Mouse (Mus musculus) stomach, postnatal 0 days (tissue): ENCODE results near the gene Actr6. TPM values are rescaled to one million over a fixed set of nuclear protein-coding genes. Genes with fewer than 3 reads are reported as not detected.
A peak's percentile ranks its signal among the peaks of the same experiment; 100 is the strongest.

Experiments used
- ATAC-seq: fragments of 200-750 bp; cut with Nextera tagmentation; 2 replicates; pipeline ENCODE4 v1.8.0; 2017; ENCODE audit not compliant: low FRiP score, low TSS enrichment
- DNase-seq: peaks from one replicate; pipeline ENCODE4 v3.0.0-alpha.2; 2016; ENCODE audit warnings: low spot score
- H3K27ac ChIP-seq: fragments of 300-500 bp; sonication (generic); replicated peaks from 2 replicates; pipeline ENCODE4 v1.5.1; 2014; ENCODE audit warnings: mild to moderate bottlenecking, control low read depth
- H3K27me3 ChIP-seq: fragments of 300-500 bp; sonication (generic); 2 replicates; pipeline ENCODE4 v1.6.1; 2014; ENCODE audit warnings: low read length; ENCODE audit not compliant: control insufficient read depth, insufficient read depth
- H3K36me3 ChIP-seq: fragments of 300-500 bp; sonication (generic); 2 replicates; pipeline ENCODE4 v1.6.1; 2014; ENCODE audit warnings: low read length, mixed read lengths; ENCODE audit not compliant: control insufficient read depth, insufficient read depth
- H3K4me1 ChIP-seq: fragments of 300-500 bp; sonication (generic); replicated peaks from 2 replicates; pipeline ENCODE4 v1.6.1; 2014; ENCODE audit warnings: antibody characterized with exemption; ENCODE audit not compliant: control insufficient read depth, insufficient read depth
- H3K4me2 ChIP-seq: fragments of 300-500 bp; sonication (generic); replicated peaks from 2 replicates; pipeline ENCODE4 v1.6.1; 2014; ENCODE audit warnings: low read depth, mild to moderate bottlenecking, control low read depth, moderate library complexity
- H3K4me3 ChIP-seq: fragments of 300-500 bp; sonication (generic); 2 replicates; pipeline ENCODE4 v1.5.1; 2014; ENCODE audit warnings: low read depth, low read length, control low read depth
- H3K9ac ChIP-seq: fragments of 300-500 bp; sonication (generic); 2 replicates; pipeline ENCODE4 v1.6.1; 2014; ENCODE audit warnings: mild to moderate bottlenecking, low read length, control low read depth, mixed read lengths
- H3K9me3 ChIP-seq: fragments of 300-500 bp; sonication (generic); 2 replicates; pipeline ENCODE4 v1.6.1; 2016; ENCODE audit warnings: low read length; ENCODE audit not compliant: control insufficient read depth
- CTCF ChIP-seq: IDR thresholded peaks from 2 replicates; pipeline ENCODE4 v1.5.1; 2016; ENCODE audit warnings: antibody characterized with exemption, low read depth, mild to moderate bottlenecking, moderate library complexity
- EP300 ChIP-seq: optimal IDR thresholded peaks from 2 replicates; pipeline ENCODE3; 2016; ENCODE audit warnings: antibody characterized with exemption
- WGBS: fragments of 180-500 bp; shearing (Covaris S2); extraction: QIAGEN DNeasy Blood & Tissue Kit; methylation state at CpG from one replicate; pipeline ENCODE4 v1.1.7; 2014; 5-methylcytosine and 5-hydroxymethylcytosine counted together
- polyA plus RNA-seq: library from polyadenylated mRNA; unstranded; fragments of >200 nt; fragmentation: Nextera tagmentation; extraction: Ambion mirVana; gene quantifications from 2 replicates; pipeline ENCODE4 v1.2.1, GENCODE M21; 2015

Actr6 gene
- polyA plus RNA-seq, 1 experiment from 2014 or later: 17.1 TPM

DNA sequence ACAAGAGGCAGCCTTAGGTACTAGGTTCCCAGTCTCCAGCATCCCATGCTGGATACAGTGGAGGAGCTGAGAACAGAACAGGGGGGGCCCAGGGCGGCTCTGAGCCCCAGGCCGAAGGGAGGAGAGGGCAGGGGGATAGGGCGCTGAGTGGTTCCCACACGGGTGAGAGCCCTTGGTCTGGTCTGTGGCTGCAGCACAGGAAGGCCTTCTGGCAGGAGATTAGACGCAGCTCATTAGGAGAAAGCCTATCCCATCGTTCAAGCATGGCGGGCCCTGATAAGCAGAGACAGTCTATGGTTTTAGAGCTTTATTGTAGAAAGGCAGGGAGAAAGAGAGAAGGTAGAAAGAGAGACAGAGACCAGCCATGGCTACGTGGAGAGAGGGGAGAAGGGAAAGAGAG, 42.1 kb downstream of the Actr6 start:
- TF ChIP-seq CTCF (no peak), EP300 (no peak)
- Histone ChIP-seq H3K27me3 (no peaks in the 10 kb centered on the region), H3K4me2 (no peak overlapping the region), H3K27ac (no peak overlapping the region), H3K4me1 (peaks cover 4% of the 10 kb centered on the region; the same call in 1 of the 2 replicates), H3K4me3 (no peak overlapping the region), H3K9me3 (no peaks in the 10 kb centered on the region), H3K9ac (no peak overlapping the region), H3K36me3 (no peaks in the 10 kb centered on the region)
- DNase-seq (no peak), ATAC-seq (no peak)
- WGBS: 60% methylated on average over 8 of the region's 8 CpGs

DNA sequence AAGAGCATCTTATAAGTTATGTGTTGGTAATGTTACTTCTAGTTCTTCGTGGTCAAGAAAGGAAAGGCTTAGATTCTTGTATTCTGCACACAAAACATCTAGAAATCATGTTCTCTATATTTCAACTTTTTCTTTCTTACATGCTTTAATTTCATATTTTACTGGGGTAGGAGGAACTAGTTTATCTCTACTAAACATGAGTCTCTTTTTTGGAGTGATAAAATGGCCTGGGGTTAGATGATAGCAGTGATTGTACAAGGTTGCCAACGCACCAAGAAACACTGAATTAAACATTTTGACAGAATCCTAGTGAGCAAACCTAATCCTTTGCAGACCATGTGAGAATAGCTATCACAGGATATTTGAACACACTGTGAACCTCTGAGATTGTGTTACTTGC, 44.6 kb downstream of the Actr6 start:
- Histone ChIP-seq H3K4me2 (no peak overlapping the region), H3K4me3 (no peak overlapping the region), H3K36me3 (no peaks in the 10 kb centered on the region), H3K4me1 (peaks cover 5% of the 10 kb centered on the region; the same call in 1 of the 2 replicates), H3K27me3 (no peaks in the 10 kb centered on the region), H3K27ac (no peak overlapping the region), H3K9ac (no peak overlapping the region), H3K9me3 (no peaks in the 10 kb centered on the region)
- no peak for TF ChIP-seq EP300
- TF ChIP-seq CTCF: no peak
- ATAC-seq (no peak), DNase-seq (no peak)
- 75% methylated on average over 2 of the region's 2 CpGs for WGBS

DNA sequence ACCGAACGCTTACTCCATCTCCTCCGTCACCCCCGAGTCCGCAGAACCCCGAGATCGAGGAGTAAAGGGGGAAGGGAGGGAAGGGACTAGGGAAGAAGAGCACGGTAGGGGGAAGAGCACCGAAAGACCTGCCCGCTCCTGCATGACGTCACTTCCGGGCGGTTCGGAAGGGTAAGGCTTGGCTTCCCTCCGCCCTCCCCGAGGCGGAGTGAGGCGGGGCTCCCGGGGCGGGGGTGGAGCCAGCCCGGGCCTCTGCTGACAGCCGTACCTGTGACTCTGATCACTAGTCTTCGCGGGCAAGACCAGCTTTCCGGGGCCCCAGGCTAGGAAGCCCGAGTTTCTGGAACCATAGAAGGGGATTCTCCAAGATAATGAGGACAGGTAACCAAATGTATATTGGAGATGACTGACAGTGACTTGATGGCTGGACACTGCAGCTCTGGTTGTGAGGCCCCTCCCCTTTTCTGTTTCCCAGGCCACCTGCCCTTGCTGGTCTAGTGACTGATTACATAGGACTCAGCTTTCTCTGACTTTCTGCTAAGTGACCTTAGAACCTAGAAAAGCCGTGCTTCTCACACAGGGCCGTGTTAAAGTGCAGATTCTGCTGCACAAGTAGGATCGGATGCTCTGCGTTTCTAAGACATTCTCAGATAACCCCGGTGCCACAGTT, 45.8 kb downstream of the Actr6 start, which contains the start of gene Scyl2:
TSS of gene Scyl2 (minus strand) at position 147 of the 670 bp plus-strand sequence.
- Histone ChIP-seq H3K4me1 (peaks cover 5% of the 10 kb centered on the region; the same call in 1 of the 2 replicates), H3K9ac (peak within 1 kb of the TSS; percentile 84), H3K36me3 (no peaks in the 10 kb centered on the region), H3K4me2 (peak within 1 kb of the TSS; percentile 90), H3K27ac (peak within 1 kb of the TSS; percentile 82), H3K27me3 (no peaks in the 10 kb centered on the region), H3K4me3 (peak within 1 kb of the TSS; percentile 96), H3K9me3 (no peaks in the 10 kb centered on the region)
- TF ChIP-seq EP300 (no peak), CTCF (peak; percentile 13; the same call in 1 of the 2 replicates)
- DNase-seq (peak; percentile 98), ATAC-seq (peak; percentile 99)
- WGBS: 4% methylated on average over 31 of the region's 31 CpGs

DNA sequence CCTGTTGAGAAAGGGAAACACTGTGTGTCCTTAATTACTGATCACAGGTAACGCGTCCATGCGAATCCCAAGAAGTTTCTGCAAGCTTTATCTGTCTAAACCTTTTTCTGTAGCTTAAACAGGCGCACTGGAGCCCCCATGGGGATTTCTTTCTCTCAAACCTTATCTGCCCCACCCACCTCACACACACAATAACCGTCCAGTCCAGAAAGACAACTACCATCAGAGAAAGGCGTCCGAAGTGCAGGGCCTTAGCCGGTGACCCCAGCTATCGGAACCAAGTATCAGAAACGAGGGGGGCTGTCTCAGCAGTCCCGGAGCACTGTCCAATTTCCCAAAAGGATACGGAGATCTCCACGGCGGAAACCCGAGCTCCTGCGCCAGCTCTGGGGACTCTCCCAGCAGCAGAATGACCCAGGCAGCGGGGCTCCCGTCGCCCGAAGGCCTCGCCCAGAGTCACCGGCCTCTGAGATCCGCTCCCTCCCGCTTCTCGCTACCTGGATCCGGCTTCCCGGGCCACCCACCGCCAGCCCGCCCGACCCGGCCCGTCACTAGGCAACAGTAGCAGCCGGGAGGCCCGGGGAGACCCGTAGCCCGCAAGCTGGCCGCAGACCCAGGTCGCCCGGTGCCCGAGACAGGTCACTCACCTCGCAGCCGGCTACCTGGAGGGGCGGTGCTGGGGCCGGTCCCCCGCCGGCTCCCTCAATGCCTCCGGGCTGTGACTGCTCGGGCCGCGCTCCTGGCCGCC, 46.5 kb downstream of the Actr6 start:
- ATAC-seq: peak; percentile 67
- no peaks in the 10 kb centered on the region for H3K27me3 ChIP-seq
- peak overlapping the region; percentile 96 for H3K4me3 ChIP-seq
- H3K4me1 ChIP-seq: peaks cover 5% of the 10 kb centered on the region; the same call in 1 of the 2 replicates
- H3K9ac ChIP-seq: peak overlapping the region; percentile 84
- DNase-seq: no peak
- WGBS: 1% methylated on average over 48 of the region's 51 CpGs
- H3K4me2 ChIP-seq: peak overlapping the region; percentile 90
- H3K27ac ChIP-seq: peak overlapping the region; percentile 82
- TF ChIP-seq EP300 (no peak), CTCF (no peak)
- H3K9me3 ChIP-seq: no peaks in the 10 kb centered on the region
- no peaks in the 10 kb centered on the region for H3K36me3 ChIP-seq

DNA sequence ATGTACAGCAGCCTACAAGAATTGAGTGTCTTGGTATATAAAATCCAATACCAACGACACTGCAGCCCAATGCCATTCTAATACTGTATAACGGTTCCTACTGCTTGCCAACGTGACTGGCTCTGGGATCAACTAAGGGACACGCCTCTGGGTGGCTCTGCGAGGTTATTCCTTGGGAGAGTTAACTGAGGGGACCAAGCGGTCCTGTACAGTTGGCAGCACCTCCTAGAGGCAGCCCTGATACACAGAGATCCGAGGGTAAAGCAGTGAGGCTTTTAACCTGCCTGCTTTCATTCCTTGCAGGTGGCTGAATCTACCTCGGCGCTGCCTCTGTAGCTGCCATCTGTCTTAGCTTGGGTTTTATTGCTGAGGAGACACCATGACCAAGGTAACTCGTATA, 49.1 kb downstream of the Actr6 start:
- Histone ChIP-seq H3K9ac (no peak overlapping the region), H3K27ac (no peak overlapping the region), H3K4me3 (no peak overlapping the region), H3K4me2 (no peak overlapping the region), H3K36me3 (no peaks in the 10 kb centered on the region), H3K4me1 (peaks cover 5% of the 10 kb centered on the region; the same call in 1 of the 2 replicates), H3K27me3 (no peaks in the 10 kb centered on the region), H3K9me3 (no peaks in the 10 kb centered on the region)
- 77% methylated on average over 10 of the region's 10 CpGs for WGBS
- TF ChIP-seq CTCF (no peak), EP300 (no peak)
- DNase-seq (no peak), ATAC-seq (no peak)

DNA sequence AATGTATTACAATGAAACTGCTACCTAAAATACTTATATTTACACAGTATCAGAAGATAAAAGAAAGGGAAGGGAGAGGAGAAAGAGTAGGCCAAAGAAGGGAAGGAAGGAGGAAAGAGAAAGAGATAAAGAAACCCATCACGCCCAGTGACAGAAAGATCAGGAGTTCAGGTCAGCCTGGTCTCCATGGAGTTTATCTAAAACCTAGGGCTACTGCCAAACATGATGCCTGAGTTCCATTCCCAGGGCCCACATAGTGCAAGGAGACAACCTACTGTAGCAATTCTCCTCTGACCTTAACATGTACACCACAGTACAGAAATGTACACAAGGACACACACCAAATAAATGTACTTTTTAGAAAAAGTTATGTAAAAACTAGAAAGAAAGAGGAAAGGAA, 49.9 kb downstream of the Actr6 start:
- WGBS: 72% methylated on average over 1 of the region's 1 CpGs
- Histone ChIP-seq H3K9ac (no peak overlapping the region), H3K4me3 (no peak overlapping the region), H3K36me3 (no peaks in the 10 kb centered on the region), H3K4me1 (peaks cover 5% of the 10 kb centered on the region; the same call in 1 of the 2 replicates), H3K27me3 (no peaks in the 10 kb centered on the region), H3K27ac (no peak overlapping the region), H3K9me3 (no peaks in the 10 kb centered on the region), H3K4me2 (no peak overlapping the region)
- TF ChIP-seq CTCF: no peak
- TF ChIP-seq EP300: no peak
- DNase-seq (no peak), ATAC-seq (no peak)
